Mouse (Mus musculus) olfactory bulb, adult 2 months (tissue): ENCODE results near the gene Pi4k2a.

ENCODE experiments used
- CTCF ChIP-seq: fragments of 200-500 bp; IDR thresholded peaks from 2 replicates; pipeline ENCODE4 v1.5.1; 2012; ENCODE audit warnings: low read depth, mild to moderate bottlenecking, low read length, moderate library complexity; ENCODE audit not compliant: insufficient read depth
- POLR2A ChIP-seq: fragments of 200-500 bp; IDR thresholded peaks from 2 replicates; pipeline ENCODE4 v1.6.1; 2012; ENCODE audit warnings: mild to moderate bottlenecking, low read depth, low read length, moderate library complexity; ENCODE audit not compliant: insufficient read depth

DNA sequence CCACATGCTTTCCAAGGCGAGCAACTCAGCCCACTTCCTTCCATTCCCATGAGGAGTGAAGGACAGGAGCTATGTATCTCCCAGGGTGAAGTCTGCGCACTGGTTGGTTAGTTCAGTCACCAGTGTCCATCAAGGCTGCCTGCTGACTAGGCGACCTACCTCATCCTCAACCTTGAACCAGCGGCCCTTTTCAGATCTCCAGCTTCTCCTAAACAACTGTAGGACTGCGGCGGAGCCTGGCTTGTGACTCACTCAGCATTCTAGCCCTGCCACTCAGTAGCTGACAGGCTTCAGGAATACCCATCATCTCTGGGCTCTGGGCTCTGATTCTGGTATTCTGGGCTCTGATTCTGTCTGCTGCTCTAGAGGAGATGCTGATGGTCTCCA lies 35.9 kb downstream of the Pi4k2a start:
- TF ChIP-seq POLR2A = no peak
- no peak for TF ChIP-seq CTCF
